Mouse (Mus musculus) B cell, adult 62 days (primary cell): ENCODE results near the gene AL732309.1. TPM values are rescaled to one million over a fixed set of nuclear protein-coding genes. Genes with fewer than 3 reads are reported as not detected.

Source experiments
- total RNA-seq: library from RNA; stranded (reverse); gene quantifications from 4 replicates; pipeline ENCODE4 v1.2.4, GENCODE M21; 2023

Gene AL732309.1
- total RNA-seq, result 4.6 to 12.8 TPM (median 6.9 TPM) in 4 replicates

DNA sequence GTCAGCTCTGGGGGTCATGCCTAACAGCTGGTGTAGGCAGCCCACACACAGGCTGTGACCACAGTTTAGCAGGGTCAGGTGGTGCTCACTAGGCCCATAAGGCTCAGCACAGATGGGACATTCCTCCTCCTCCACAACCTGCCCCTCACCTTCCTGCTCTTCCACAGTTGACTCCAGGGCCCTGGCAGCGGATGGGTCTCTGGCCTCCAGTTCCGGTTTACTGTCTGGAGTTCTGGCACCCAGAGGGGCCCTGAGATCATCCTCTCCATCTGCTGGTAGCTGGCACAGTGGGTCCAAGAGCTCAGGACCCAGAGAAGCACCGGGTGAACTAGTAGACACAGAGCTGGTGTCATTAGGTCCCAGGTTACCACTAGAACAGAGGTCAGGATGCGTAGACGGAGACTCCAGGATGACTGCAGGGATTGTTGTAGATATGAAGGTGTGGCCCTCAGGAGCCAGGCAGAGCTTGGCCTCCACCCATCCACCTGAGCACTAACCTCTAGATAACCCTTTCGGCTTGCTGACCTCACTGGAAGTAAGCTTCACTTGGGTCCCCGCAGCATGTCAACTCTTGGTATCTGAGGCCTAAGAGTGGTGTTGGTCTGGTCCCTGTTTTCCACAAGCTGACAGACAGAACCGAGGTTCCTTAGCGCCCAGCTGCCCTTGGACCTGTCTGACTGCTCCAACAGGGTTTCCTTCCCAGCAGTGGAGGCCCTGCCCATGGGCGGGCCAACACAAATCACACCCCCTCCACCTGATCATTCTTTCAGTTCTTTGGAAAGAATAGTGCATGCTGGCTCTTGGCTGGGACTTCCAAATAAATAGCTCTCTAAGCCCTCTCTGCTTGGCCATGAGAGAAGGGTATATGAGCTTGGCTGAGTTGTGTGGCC, at the start of gene AL732309.1:
Gene AL732309.1 (minus strand): TSS at position 681 of the 890 bp plus-strand sequence.

DNA sequence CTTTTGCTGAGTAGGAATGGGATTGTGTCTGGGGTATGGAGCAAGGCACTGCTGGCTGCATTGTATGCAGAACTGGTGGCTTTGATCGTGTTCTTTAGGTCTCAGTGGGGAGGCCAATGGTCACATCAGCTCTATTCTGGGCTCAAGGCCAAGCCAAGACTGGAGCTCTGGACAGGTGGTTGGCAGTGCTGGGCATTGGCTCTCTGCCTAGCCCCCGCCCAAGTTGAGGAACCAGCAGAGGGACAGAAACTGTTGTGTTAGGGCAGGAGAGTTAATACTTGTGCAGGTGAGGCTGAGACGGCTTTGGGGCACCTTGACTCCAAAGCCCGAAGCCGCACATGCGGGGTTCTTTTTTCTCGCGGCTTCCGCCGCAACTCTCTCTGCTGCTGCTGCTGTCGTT, 43.0 kb upstream of the AL732309.1 start, which contains the start of gene Lrrc26:
Gene Lrrc26 (plus strand): TSS at position 265 of the 400 bp plus-strand sequence.

DNA sequence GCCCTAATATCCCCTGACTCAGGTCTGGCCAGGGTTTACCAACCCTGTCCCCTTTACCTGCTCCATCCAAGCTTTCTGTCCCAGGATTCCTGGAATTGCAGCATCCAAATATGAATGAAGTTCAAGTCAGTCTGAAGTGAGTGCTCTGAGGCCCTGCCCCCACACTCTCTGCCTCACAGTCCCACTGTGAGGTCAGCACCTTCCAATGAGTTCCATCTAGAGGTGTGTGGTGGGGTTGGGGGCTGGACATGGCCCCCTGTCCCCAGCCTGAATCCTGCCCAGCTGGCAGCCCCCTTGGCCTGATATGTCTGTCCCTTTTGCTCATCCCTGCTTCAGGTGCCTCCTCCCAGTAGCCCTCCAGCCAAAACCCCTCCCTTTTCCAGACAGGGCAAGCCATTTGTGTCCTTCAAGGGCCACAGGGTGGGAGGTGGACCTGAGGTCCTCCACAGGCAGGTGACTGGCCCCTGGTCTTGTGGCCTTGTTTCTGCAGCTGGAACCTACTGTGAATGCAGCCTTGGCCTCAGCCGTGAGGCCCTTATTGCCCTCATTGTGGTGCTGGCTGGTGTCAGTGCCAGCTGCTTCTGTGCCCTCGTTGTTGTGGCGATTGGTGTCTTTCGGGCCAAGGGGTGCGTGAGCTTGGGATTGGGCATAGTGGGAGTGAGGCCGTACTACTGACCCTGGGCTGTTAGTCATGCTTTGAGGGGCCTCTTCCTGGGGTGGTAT, 41.4 kb upstream of the AL732309.1 start, which contains the start of gene Tmem210:
Gene Tmem210 (plus strand): TSS at position 219 of the 723 bp plus-strand sequence.

DNA sequence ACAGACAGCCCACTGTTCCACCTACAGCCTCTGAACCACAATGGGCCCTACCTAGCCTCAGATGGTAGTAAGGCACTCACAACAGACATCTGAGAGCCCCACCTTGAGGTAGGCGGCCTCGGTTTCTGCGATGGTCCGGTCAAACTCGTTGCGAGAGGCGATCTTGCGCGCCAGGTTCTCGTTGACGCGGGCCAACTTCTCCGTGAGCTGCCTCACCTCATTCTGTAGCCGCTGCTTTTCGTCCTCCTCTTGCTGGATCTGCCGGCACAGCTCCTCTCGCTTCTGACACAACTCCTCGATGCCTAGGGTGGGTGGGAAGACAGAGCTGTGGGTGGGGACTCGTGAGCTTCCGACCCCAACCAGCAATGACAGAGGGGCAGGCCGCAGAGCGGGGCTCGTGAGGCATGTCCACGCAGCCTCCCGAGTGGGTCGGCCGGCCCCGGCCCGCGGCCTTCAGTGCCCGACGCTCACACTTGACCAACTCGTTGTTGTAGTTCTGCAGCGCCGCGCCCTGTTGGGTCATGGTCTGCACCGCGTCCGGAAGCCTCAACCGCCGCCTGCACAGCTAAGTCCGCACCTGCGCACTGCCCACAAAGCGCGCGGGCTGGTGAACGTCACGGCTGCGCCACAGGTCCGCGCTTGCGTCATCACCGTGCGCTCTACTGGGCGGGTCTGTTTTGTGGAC, 25.3 kb upstream of the AL732309.1 start, which contains the start of the genes Ssna1 and Anapc2:
Gene Ssna1 (minus strand): TSS at position 612 of the 685 bp plus-strand sequence.
Gene Anapc2 (plus strand): TSS at position 652 of the 685 bp plus-strand sequence.

DNA sequence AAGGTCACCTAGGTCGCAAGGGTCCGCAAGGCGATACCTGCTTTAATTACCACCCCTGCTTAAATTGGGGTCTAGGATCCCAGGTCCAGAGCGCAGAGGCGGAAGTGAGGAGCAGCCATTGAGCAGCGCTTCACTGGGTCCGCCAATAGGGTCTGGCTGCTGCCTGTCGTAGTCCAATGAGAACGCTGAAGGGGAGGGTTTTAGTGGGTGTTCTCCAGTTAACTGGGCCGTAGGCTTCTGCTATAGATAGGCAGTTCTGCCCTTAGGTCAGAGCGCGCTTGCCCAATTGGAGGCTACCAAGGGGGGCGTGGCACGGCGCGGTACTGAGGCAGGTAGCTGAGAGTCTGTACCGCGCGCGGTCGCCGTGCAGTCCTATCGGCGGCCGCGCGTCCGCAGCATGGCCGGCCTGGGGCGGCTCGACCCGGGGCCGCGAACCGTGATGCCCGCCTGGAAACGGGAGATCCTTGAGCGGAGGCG, 15.7 kb upstream of the AL732309.1 start, which contains the start of gene Tprn:
Gene Tprn (plus strand): TSS at position 328 of the 477 bp plus-strand sequence.

DNA sequence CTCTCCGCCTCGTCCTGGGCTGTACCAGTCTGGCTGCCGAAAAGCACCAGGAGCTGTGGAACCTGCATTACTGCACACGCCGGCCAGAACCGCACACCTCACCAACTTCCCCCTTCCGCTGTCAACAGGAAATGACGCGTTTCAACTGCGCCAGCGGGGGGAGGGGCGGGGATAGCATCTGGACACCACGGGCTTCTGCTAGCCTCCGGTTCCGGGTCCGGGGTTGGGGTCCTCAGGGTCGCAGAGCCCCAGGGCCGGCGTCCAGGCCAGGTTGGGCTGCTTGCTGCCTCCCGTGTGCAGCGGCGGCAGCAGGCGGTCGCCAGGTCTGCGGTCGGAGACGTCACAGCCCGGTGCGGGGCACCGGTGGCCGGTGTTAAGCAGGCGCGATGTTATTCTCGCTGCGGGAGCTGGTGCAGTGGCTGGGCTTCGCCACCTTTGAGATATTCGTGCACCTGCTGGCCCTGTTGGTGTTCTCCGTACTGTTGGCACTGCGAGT, 8.7 kb upstream of the AL732309.1 start, which contains the start of gene Tmem203:
Gene Tmem203 (plus strand): TSS at position 156 of the 496 bp plus-strand sequence.

DNA sequence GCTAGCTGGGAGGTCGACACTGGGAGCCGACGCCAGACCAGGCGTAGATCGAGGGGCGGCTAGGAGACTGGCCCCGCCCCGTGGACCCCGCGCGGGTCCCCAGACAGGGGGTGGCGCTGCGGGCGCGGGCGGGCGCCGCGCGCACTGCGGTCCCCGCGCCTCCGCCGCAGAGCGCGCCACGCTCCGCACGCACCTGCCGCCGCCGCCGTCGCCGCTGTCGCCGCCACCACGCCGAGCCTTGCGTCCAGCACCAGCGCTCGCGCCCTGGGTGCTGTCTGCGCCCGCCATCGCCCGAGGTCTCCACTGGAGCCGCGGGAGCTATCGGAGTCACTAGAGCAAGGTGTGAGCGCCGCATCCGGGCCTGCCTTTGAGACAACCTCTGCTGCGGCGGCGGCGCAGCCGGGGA, 4.6 kb downstream of the AL732309.1 start, which contains the start of the genes Rnf208 and Cysrt1:
Gene Rnf208 (plus strand): TSS at position 155 of the 406 bp plus-strand sequence.
Gene Cysrt1 (minus strand): TSS at position 352 of the 406 bp plus-strand sequence.

DNA sequence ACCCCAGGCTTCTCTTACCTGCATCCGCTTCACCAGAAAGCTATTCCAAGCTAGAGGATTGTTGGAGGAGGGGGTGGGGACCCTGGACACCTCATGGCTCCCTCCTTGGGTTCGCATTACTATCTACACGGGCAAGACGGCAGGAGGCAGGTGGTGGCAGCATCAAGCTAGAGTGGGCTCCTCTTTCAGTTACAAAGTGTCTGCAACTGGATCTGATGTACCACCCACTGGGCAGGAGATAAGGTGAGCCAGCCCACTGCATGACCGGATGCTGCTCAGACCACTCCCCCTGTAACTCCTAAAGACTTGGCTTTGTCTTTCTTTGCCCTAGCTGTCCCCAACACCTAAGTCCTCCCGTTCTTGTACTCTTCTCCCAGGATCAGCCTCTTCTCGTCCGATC, 10.0 kb downstream of the AL732309.1 start, which contains the start of gene Rnf224:
Gene Rnf224 (minus strand): TSS at position 174 of the 400 bp plus-strand sequence.

DNA sequence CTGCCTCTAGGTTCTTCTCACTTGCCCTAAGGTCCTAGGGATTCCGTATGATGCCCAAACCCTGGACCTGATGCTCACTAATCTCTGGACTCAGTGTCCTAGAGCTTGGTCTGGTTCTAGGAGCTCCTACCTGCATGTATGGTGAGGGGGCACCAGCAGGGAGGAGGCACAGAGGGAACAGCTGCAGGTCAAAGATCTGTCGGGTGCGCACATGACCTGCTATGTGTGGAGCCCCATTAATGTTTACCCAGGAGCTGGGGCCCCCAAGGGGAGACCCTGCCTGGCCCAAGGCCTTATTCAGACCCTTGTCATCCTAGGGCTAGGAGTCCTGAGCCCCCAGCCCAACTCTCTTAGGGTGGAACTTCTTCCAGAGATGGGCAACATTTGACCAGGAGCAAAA, 12.6 kb downstream of the AL732309.1 start, which contains the start of gene Slc34a3:
Gene Slc34a3 (minus strand): TSS at position 315 of the 400 bp plus-strand sequence.

DNA sequence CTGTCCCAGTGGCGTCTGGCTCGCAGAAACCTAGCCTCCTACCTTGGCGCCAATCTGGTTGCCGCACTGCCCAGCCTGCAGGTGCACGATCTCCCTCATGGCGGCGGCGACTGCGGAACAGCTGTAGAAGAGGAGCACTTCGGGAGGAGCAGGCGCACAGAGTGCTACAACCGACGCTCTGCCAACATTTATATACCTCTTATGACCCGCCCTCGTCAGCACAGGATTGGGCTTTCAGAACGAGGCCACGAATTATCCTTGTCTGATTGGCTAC, 22.2 kb downstream of the AL732309.1 start, which contains the start of gene Tubb4b:
Gene Tubb4b (minus strand): TSS at position 211 of the 274 bp plus-strand sequence.

DNA sequence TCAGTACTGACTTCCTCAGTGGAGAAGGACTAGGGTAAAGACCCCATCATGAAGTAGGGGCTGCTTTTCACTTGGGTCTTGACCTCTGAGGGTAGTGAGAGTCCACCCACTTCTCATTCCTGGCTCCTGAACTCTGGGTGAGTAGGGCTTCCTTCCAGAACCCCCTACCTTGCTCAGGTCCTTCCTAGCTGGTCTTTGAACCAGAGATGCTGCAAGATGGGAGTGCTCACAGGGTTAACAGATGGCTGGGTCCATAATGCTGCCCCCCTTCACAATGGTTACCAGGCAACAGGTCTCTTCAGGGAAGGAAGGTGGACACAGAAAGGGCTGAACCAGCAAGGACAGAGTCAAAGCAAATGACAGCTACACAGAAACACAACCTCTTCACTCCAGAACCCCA, 28.2 kb downstream of the AL732309.1 start, which contains the start of gene Fam166a:
Gene Fam166a (plus strand): TSS at position 301 of the 400 bp plus-strand sequence.

DNA sequence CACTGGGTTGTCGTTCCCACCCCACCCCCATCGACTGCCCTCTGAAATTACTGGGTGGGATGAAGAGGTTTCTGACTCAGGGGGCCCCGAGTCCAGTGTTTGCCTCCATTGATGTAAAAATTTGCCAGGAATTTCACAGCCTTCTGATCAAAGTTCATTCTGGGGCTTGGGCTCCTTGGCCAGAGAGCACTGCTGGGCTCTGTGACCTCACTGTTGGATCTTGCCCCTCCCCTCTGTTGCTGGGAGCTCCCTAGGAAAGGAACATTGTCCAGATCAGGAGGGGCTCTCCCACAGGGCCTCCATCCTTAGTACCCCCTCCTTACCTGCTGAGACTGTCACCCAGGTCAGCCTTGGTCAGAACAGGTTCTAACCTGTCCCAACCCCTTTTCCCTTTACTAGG, 32.2 kb downstream of the AL732309.1 start, which contains the start of gene Stpg3:
Gene Stpg3 (minus strand): TSS at position 194 of the 400 bp plus-strand sequence.

DNA sequence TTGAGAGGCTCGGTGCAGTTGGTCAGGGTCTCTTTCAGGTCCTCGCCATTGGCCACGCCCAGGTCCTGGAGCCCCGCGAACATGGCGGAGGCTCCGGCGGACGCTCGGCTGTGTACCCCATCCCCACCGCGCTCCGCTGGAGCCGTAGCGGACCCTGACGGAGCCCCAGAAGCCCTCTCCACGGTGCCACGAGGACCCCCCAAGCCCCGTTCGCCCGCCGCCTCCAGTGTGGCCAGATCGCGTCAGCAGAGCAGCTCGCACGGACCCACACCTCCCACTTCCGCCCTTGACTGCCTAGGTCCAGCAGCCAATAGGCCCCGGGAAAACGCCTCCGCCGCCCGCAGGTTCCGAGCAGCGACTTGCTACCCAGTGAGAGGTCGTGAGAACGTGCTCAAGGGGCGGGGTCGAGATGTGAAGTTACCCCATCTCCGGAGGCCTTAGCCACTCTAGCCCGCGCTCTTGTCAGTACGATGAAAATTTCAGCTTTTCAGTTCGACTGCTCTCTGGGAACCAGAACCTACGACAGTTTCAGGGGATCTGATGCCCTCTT, 35.5 kb downstream of the AL732309.1 start, which contains the start of gene Nelfb:
Gene Nelfb (minus strand): TSS at position 369 of the 550 bp plus-strand sequence.

DNA sequence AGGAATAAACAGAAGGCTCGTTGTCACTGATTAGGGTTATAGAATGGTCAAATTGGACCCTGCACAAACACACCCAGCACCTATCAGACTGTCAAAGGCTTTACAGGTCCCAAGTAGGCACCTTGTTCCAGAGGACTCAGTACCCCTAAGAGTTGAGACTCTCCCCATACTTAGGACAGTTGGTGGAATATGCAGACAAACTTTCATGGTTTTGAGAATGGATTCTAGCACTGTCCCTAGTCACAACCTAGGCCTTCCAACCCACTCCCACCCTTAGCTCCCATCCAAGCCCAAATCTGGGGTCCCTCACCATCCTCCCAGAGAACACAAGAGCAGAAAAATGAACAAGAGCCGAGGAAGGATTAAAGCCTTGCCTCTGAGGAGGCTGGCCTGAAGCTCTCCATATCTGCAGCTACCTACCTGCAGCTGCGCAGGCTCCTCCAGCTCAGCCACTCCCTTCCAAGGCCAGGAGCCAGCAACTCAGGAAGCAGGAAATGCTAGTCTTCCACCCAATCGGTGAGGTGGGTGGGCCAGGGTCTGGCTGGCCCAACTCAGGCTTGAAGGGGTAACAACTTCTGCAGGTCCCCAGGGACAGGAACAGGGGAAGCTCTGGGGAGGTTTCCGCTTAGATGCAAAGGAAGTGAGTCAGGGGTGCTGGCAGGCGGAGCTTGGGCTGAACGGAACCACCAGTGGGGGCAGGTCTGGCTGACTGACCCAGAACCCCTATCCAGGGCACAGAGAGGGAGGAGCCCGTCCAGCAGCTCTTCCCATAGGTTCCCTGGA, 50.3 kb downstream of the AL732309.1 start, which contains the start of gene Tor4a:
Gene Tor4a (minus strand): TSS at position 715 of the 783 bp plus-strand sequence.

Other genes with a start within 250 kb of the AL732309.1 start
- gene Nsmf, start 192.5 kb downstream of the AL732309.1 start, total RNA-seq, result 38.8 to 54.8 TPM (median 42.4 TPM) in 4 replicates
- not detected in 4 replicates for gene Entpd8, start 166.6 kb downstream of the AL732309.1 start, total RNA-seq
- gene Noxa1, start 151.7 kb downstream of the AL732309.1 start, total RNA-seq, result not detected in 4 replicates
- 5.2 to 8.3 TPM (median 7.2 TPM) in 4 replicates for gene Nrarp, start 66.1 kb downstream of the AL732309.1 start, total RNA-seq
- 29.8 to 31.9 TPM (median 30.9 TPM) in 4 replicates for gene Tor4a, start 50.0 kb downstream of the AL732309.1 start, total RNA-seq
- 71.6 to 75.6 TPM (median 72.5 TPM) in 4 replicates for gene Nelfb, start 35.4 kb downstream of the AL732309.1 start, total RNA-seq
- not detected in 4 replicates for gene Stpg3, start 32.2 kb downstream of the AL732309.1 start, total RNA-seq
- 0.89 TPM in 1 of 4 replicates, not detected in the others for gene Fam166a, start 28.1 kb downstream of the AL732309.1 start, total RNA-seq
- gene Tubb4b, start 22.2 kb downstream of the AL732309.1 start, total RNA-seq, result 101 to 123 TPM (median 110 TPM) in 4 replicates
- not detected in 4 replicates for gene Slc34a3, start 12.5 kb downstream of the AL732309.1 start, total RNA-seq
- not detected in 4 replicates for gene Rnf224, start 10.1 kb downstream of the AL732309.1 start, total RNA-seq
- gene Rnf208, start 4.6 kb downstream of the AL732309.1 start, total RNA-seq, result not detected in 4 replicates
- gene Cysrt1, start 4.4 kb downstream of the AL732309.1 start, total RNA-seq, result not detected in 4 replicates
- 18.8 to 26.6 TPM (median 24.1 TPM) in 4 replicates for gene Tmem203, start 8.6 kb upstream of the AL732309.1 start, total RNA-seq
- 13.6 to 20.3 TPM (median 14.4 TPM) in 4 replicates for gene Tprn, start 15.8 kb upstream of the AL732309.1 start, total RNA-seq
- gene Ssna1, start 25.6 kb upstream of the AL732309.1 start, total RNA-seq, result 30.8 to 37.7 TPM (median 35.7 TPM) in 4 replicates
- 101 to 113 TPM (median 107 TPM) in 4 replicates for gene Anapc2, start 25.6 kb upstream of the AL732309.1 start, total RNA-seq
- not detected in 4 replicates for gene Tmem210, start 41.3 kb upstream of the AL732309.1 start, total RNA-seq
- gene Lrrc26, start 43.1 kb upstream of the AL732309.1 start, total RNA-seq, result not detected in 4 replicates
- gene Grin1, start 72.3 kb upstream of the AL732309.1 start, total RNA-seq, result not detected in 4 replicates
- 39.7 to 50.0 TPM (median 47.1 TPM) in 4 replicates for gene Man1b1, start 85.5 kb upstream of the AL732309.1 start, total RNA-seq
- gene Dpp7, start 109.5 kb upstream of the AL732309.1 start, total RNA-seq, result 41.2 to 46.3 TPM (median 43.4 TPM) in 4 replicates
- gene Uap1l1, start 118.8 kb upstream of the AL732309.1 start, total RNA-seq, result 22.5 to 35.7 TPM (median 25.5 TPM) in 4 replicates
- gene Sapcd2, start 125.5 kb upstream of the AL732309.1 start, total RNA-seq, result 0.48 to 0.85 TPM in 2 of 4 replicates, not detected in the others
- gene Entpd2, start 149.0 kb upstream of the AL732309.1 start, total RNA-seq, result not detected in 4 replicates
- gene Npdc1, start 152.5 kb upstream of the AL732309.1 start, total RNA-seq, result not detected in 4 replicates
- not detected in 4 replicates for gene Fut7, start 176.4 kb upstream of the AL732309.1 start, total RNA-seq
- gene Abca2, start 181.8 kb upstream of the AL732309.1 start, total RNA-seq, result 44.9 to 53.9 TPM (median 49.1 TPM) in 4 replicates
- 0.83 TPM in 1 of 4 replicates, not detected in the others for gene Clic3, start 210.0 kb upstream of the AL732309.1 start, total RNA-seq
- 115 to 135 TPM (median 127 TPM) in 4 replicates for gene Paxx, start 214.2 kb upstream of the AL732309.1 start, total RNA-seq
- gene Ptgds, start 223.2 kb upstream of the AL732309.1 start, total RNA-seq, result not detected in 4 replicates
- gene Lcn12, start 247.0 kb upstream of the AL732309.1 start, total RNA-seq, result not detected in 4 replicates